Mouse (Mus musculus): ENCODE measurements around the gene Pld1. TPM values are rescaled to one million over a fixed set of nuclear protein-coding genes. Genes with fewer than 3 reads are reported as not detected.
A peak's percentile ranks its signal among the peaks of the same experiment; 100 is the strongest.

Gene Pld1
- polyA plus RNA-seq, 1 experiment from 2014 or later = 2.6 TPM

DNA sequence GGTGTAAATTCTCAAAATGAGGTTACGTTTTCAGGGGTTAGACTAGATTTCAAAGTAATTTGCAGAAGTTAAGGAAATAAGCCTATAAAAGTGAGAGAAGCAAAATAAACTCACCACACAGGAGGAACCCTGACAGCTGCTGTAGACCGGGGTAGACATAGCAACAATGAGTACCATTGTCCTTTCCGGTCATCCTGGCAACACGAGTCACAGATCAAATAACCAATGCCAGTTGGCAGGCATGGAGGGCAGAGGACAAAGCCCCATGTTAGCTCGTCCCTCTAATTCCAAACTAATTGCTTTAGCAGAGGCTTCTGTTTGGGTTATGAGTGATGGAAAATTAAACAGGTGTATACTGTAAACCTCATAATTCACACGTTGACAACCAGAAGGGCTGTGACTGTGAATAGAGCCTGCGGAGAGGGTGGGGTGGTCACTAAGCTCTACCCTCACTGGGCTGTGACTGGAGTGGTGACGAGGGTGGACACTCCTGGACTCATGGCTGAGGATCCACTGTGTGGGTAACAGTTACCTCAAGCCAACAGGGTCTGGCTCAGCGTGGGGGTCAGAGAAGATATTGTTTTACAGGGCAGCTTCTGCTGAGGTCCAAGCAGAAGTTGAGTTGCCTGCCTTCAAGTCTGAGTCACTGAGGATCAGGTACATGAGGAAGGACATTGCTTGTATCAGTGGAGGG is 39.7 kb downstream of the Pld1 start:
- Histone ChIP-seq H3K4me3 (replicated peaks) (no peak overlapping the region), H3K9ac (no peak overlapping the region), H3K27ac (no peak overlapping the region), H3K36me3 (no peaks in the 10 kb centered on the region), H3K4me1 (replicated peaks) (no peaks in the 10 kb centered on the region), H3K9me3 (replicated peaks) (no peaks in the 10 kb centered on the region), H3K4me2 (no peak overlapping the region), H3K27me3 (no peaks in the 10 kb centered on the region)
- 66% methylated on average over 9 of the region's 9 CpGs for WGBS (ENCODE audit: insufficient replicate concordance)
- DNase-seq (no peak), ATAC-seq (ENCODE audit: low read depth) (no peak)

DNA sequence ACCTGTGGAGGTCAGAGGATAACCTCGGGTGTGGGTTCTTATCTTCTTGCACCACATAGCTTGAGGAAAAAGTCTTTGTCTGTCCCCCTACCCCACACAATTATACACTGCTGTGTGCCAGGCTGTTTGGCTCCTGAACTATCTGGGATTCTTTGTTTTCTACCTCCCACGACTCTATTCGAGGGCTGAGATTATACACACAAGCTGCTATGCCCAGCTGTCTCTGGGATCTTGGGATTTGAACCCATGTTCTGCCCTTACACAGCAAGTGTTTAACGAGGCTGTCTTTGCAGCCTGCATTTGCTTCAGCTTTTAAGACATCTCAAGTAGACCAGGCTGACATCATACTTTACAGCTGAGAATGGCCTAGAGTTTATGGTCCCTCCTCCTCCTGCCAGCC is 43.1 kb downstream of the Pld1 start:
- DNase-seq (no peak), ATAC-seq (ENCODE audit: low read depth) (no peak)
- H3K27me3 ChIP-seq = no peaks in the 10 kb centered on the region
- H3K9me3 ChIP-seq (replicated peaks) = no peaks in the 10 kb centered on the region
- H3K36me3 ChIP-seq = no peaks in the 10 kb centered on the region
- H3K4me3 ChIP-seq (replicated peaks) = no peak overlapping the region
- H3K27ac ChIP-seq = no peak overlapping the region
- 27% methylated on average over 4 of the region's 4 CpGs for WGBS (ENCODE audit: insufficient replicate concordance)
- no peak overlapping the region for H3K4me2 ChIP-seq
- H3K9ac ChIP-seq = no peak overlapping the region
- H3K4me1 ChIP-seq (replicated peaks) = peaks cover 5% of the 10 kb centered on the region

- no peak overlapping the region for H3K4me3 ChIP-seq (replicated peaks)
- H3K27me3 ChIP-seq = no peaks in the 10 kb centered on the region
- 40% methylated on average over 7 of the region's 7 CpGs for WGBS (ENCODE audit: insufficient replicate concordance)
- no peak overlapping the region for H3K4me2 ChIP-seq
- H3K36me3 ChIP-seq = no peaks in the 10 kb centered on the region
- H3K27ac ChIP-seq = no peak overlapping the region
- H3K9ac ChIP-seq = no peak overlapping the region
- DNase-seq = no peak
- H3K4me1 ChIP-seq (replicated peaks) = peaks cover 5% of the 10 kb centered on the region
- no peak for ATAC-seq (ENCODE audit: low read depth)
- H3K9me3 ChIP-seq (replicated peaks) = no peaks in the 10 kb centered on the region
These were observed 44.0 kb downstream of the Pld1 start for GRCm38 (mm10) chr3:27982436-27983017.

DNA sequence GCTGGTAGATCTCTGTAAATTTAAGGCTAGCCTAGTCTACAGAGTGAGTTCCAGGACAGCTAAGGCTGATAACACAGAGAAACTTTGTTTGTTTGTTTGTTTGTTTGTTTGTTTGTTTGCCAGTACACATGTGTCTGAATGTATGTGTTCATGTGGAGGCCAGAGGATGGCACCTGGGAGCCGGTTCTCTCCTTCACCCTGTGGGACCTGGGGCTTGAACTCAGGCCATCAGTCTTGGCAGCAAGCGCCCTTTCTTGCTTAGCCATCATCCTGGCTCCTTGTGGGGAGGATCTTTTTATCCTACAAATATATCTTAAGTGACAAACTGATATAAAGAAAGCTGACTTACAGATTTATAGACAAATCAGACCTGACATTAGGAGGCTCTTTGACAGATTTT is 44.8 kb downstream of the Pld1 start:
- no peak overlapping the region for H3K4me3 ChIP-seq (replicated peaks)
- no peak overlapping the region for H3K4me2 ChIP-seq
- H3K27me3 ChIP-seq = no peaks in the 10 kb centered on the region
- no peak for ATAC-seq (ENCODE audit: low read depth)
- no peaks in the 10 kb centered on the region for H3K9me3 ChIP-seq (replicated peaks)
- H3K36me3 ChIP-seq = no peaks in the 10 kb centered on the region
- peaks cover 5% of the 10 kb centered on the region for H3K4me1 ChIP-seq (replicated peaks)
- H3K27ac ChIP-seq = no peak overlapping the region
- no peak overlapping the region for H3K9ac ChIP-seq
- no peak for DNase-seq
- 68% methylated on average over 2 of the region's 2 CpGs for WGBS (ENCODE audit: insufficient replicate concordance)

GRCm38 (mm10) chr3:27983935-27984577 is 45.6 kb downstream of the Pld1 start:
- ATAC-seq (ENCODE audit: low read depth) (peak; percentile 86), DNase-seq (peak; percentile 13)
- Histone ChIP-seq H3K9ac (no peak overlapping the region), H3K4me2 (peak overlapping the region; percentile 65), H3K27me3 (no peaks in the 10 kb centered on the region), H3K36me3 (no peaks in the 10 kb centered on the region), H3K9me3 (replicated peaks) (no peaks in the 10 kb centered on the region), H3K4me1 (replicated peaks) (peaks cover 5% of the 10 kb centered on the region), H3K27ac (no peak overlapping the region), H3K4me3 (replicated peaks) (peak overlapping the region; percentile 41)
- WGBS (ENCODE audit: insufficient replicate concordance) = 14% methylated on average over 14 of the region's 14 CpGs

DNA sequence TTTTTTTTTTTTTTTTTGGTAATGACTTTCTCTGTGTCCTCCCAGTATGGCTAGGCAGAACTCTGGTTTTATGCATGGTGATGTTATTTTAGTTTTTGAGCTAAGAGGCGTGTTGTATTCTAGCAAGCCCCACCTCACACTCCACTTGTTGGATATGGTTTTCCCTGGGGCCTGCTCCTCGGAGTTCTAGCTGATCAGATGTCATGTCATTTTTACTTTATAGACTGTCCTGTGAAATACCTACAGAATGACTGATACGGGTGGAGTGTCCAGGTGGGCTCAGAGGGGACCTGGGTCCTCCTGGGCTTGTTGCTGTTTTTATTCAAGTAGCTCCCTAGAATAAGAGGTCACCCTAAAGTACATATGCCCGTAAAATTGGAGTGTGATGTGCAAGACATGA is 46.1 kb downstream of the Pld1 start:
- Histone ChIP-seq H3K27ac (no peak overlapping the region), H3K4me3 (replicated peaks) (peak overlapping the region; percentile 41), H3K9me3 (replicated peaks) (no peaks in the 10 kb centered on the region), H3K9ac (no peak overlapping the region), H3K4me1 (replicated peaks) (peaks cover 5% of the 10 kb centered on the region), H3K27me3 (no peaks in the 10 kb centered on the region), H3K4me2 (peak overlapping the region; percentile 65), H3K36me3 (no peaks in the 10 kb centered on the region)
- DNase-seq (no peak), ATAC-seq (ENCODE audit: low read depth) (no peak)
- 64% methylated on average over 4 of the region's 4 CpGs for WGBS (ENCODE audit: insufficient replicate concordance)

DNA sequence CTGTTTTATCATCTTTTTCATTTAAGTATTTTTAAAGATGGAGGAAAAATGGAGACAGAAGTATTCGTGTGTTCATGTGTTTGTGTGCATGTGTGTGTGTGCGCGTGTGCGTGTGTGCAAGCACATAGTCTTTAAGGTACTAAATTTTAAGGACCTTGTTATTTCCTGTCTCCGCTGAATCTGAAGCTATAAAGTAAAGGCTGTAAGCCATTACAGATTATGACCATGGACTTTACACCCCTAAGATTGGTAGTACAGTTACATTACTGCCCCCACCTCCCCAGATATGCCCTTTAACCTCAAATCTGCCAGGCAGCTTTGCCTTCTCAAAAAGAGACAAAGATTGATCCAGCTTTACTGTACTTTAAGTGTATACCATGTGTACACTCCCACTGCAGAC is 46.8 kb downstream of the Pld1 start:
- no peak for DNase-seq
- Histone ChIP-seq H3K36me3 (no peaks in the 10 kb centered on the region), H3K9me3 (replicated peaks) (no peaks in the 10 kb centered on the region), H3K27me3 (no peaks in the 10 kb centered on the region), H3K4me2 (no peak overlapping the region), H3K4me3 (replicated peaks) (no peak overlapping the region), H3K9ac (no peak overlapping the region), H3K27ac (no peak overlapping the region), H3K4me1 (replicated peaks) (peaks cover 5% of the 10 kb centered on the region)
- WGBS (ENCODE audit: insufficient replicate concordance) = 87% methylated on average over 5 of the region's 5 CpGs
- no peak for ATAC-seq (ENCODE audit: low read depth)

DNA sequence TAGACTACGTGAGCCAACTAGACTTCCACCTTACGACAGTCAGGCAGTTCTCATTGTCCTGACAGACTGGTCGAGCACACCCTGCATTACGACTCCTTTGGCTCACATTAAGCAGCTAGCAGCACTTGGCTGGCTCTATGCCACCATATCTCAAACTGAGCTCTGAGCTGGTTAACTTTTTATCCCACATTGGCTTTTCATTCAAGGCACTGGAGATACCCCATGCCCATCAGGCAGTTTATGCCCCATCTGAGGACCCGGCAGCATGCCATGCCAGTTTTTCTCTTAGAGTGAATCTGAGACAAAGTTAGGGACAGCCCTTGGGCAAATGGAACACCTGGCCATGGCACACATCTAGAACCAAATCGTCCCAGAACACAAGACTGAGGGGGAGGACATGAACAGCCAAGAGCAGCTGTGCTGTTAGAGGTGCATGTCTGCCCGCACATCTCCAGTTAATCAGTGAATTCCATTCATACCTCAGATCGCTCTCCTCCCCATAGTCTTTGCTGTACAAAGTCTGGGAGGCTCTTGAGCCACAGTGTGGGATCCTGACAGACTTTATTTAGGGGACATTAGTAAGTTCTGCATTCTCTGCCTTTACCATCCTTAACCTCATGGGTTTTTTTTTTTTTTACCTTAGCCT is 49.5 kb downstream of the Pld1 start:
- H3K27ac ChIP-seq = no peak overlapping the region
- no peak overlapping the region for H3K4me2 ChIP-seq
- no peak for ATAC-seq (ENCODE audit: low read depth)
- no peak overlapping the region for H3K9ac ChIP-seq
- H3K36me3 ChIP-seq = no peaks in the 10 kb centered on the region
- no peak for DNase-seq
- H3K9me3 ChIP-seq (replicated peaks) = no peaks in the 10 kb centered on the region
- WGBS (ENCODE audit: insufficient replicate concordance) = 60% methylated on average over 8 of the region's 8 CpGs
- H3K27me3 ChIP-seq = no peaks in the 10 kb centered on the region
- no peak overlapping the region for H3K4me3 ChIP-seq (replicated peaks)
- H3K4me1 ChIP-seq (replicated peaks) = peaks cover 5% of the 10 kb centered on the region

- 72% methylated on average over 2 of the region's 2 CpGs for WGBS (ENCODE audit: insufficient replicate concordance)
- H3K9me3 ChIP-seq (replicated peaks) = no peaks in the 10 kb centered on the region
- ATAC-seq (ENCODE audit: low read depth) (no peak), DNase-seq (no peak)
- no peaks in the 10 kb centered on the region for H3K36me3 ChIP-seq
- no peak overlapping the region for H3K27ac ChIP-seq
- no peak overlapping the region for H3K4me2 ChIP-seq
- H3K9ac ChIP-seq = no peak overlapping the region
- H3K27me3 ChIP-seq = no peaks in the 10 kb centered on the region
- no peak overlapping the region for H3K4me3 ChIP-seq (replicated peaks)
- H3K4me1 ChIP-seq (replicated peaks) = no peaks in the 10 kb centered on the region
These were observed 52.7 kb downstream of the Pld1 start for GRCm38 (mm10) chr3:27991100-27991703.

DNA sequence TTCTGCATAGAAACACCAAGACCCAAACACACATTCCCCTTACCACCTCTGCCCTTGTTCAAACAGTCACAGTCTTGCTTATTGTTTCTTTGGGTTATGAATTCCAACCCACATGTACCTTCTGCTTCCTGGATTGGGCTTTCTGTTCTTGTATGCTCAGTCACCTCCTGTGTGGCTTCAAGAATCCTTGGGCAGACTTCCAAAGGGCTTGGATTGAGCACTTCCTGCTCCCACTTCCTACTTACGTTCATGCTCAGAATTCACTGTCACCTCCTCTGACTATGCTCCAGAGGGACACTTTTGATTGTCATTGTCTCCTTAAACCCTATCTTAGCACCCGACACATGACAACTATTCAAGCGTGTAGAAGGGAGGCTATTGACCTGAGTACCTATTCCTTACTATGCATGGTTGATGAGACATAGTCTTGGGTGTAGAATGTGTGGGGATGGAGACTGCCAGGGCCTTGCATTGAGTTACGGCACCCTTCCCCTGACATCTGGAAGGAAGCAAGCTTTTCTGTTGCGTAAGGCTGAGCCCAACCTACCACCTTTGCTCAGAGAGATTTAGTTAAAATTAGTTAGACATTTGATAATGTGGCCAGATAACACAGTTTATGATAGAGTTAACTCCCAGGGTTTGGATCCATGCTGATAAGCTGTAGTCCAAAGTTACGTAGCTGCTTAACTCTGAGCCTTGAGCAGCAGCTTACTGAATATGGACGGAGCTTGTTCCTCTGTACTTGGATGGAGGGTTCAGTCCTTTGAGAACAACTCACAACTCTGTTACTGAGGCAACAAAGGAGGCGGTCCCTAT is 55.9 kb downstream of the Pld1 start:
- Histone ChIP-seq H3K4me2 (no peak overlapping the region), H3K4me3 (replicated peaks) (no peak overlapping the region), H3K27me3 (no peaks in the 10 kb centered on the region), H3K9ac (no peak overlapping the region), H3K4me1 (replicated peaks) (no peaks in the 10 kb centered on the region), H3K27ac (no peak overlapping the region), H3K36me3 (no peaks in the 10 kb centered on the region), H3K9me3 (replicated peaks) (no peaks in the 10 kb centered on the region)
- no peak for ATAC-seq (ENCODE audit: low read depth)
- WGBS (ENCODE audit: insufficient replicate concordance) = 71% methylated on average over 8 of the region's 8 CpGs
- no peak for DNase-seq

- no peak for ATAC-seq (ENCODE audit: low read depth)
- no peaks in the 10 kb centered on the region for H3K27me3 ChIP-seq
- H3K27ac ChIP-seq = no peak overlapping the region
- no peak overlapping the region for H3K4me2 ChIP-seq
- H3K4me1 ChIP-seq (replicated peaks) = no peaks in the 10 kb centered on the region
- no peaks in the 10 kb centered on the region for H3K9me3 ChIP-seq (replicated peaks)
- DNase-seq = no peak
- no peaks in the 10 kb centered on the region for H3K36me3 ChIP-seq
- H3K9ac ChIP-seq = no peak overlapping the region
- WGBS (ENCODE audit: insufficient replicate concordance) = 50% methylated on average over 6 of the region's 6 CpGs
- no peak overlapping the region for H3K4me3 ChIP-seq (replicated peaks)
These were observed 65.8 kb downstream of the Pld1 start for GRCm38 (mm10) chr3:28004321-28004720.
